Mouse (Mus musculus) erythroid progenitor cell, adult 5-6 weeks (primary cell): ENCODE data around the gene Myl9. TPM values are rescaled to one million over a fixed set of nuclear protein-coding genes. Genes with fewer than 3 reads are reported as not detected.
"Not testable (repeated sequence)": the region's sequence is repeated elsewhere in the genome, so short reads cannot be mapped to it uniquely, and the experiment has no call there.

Experiments
- ATAC-seq: replicated peaks from 2 replicates; pipeline ENCODE4 v1.8.0; 2016; ENCODE audit warnings: moderate number of reproducible peaks, mild to moderate bottlenecking, moderate TSS enrichment, inconsistent platforms; ENCODE audit not compliant: poor library complexity, low FRiP score, severe bottlenecking
- total RNA-seq, 2 experiments: library from RNA; stranded (forward) in 1 of 2; stranded (reverse) in 1 of 2; fragments of 150-400 nt in 1 of 2; fragments of 186-747, 209-891 nt in 1 of 2; gene quantifications; 2 replicates each; pipeline versions ENCODE4 v1.2.3 to v1.2.4; 2015 to 2017; ENCODE audit warnings: low replicate concordance in 2 of 2

The Myl9 gene
- total RNA-seq, 2 experiments from 2014 or later, result 0.45 to 5.0 TPM

DNA sequence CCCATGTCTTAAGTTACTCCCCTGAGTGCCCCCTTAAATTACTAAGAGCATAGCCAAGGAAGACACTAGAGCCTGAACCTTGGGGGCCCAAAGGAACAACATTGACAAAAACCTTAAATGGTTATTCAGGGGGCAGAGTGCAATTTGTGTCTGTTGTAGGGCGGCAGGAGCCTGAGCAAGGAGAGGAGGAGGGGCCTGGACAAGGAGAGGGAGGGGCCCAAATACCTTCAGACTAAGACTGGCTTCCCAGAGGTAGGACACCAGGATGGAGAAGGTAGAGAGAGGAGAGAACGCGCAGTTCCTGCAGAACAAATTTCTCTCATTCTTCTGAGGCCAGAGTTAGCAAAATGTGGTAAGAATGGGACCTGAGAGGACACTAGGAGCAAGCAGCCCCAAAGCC, 40.2 kb downstream of the Myl9 start:
- no peak for ATAC-seq

DNA sequence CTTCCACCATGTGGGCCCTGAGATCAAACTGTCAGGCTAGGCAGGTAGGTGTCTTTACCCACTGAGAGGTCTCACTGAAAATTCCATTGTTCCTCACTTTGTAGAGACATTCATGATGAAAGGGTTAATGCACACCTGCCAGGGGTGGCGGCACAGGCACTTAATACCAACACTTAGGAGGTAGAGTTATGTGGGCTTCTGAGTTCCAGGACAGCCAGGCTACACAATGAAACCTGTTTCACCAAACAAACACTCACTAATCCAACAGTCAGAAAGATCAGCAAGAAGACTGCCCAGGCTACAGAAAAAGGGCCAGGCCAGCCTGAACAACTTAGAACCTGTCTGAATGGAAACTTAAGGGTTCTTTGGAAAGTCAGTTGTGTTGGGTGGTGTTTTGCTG, 40.9 kb downstream of the Myl9 start:
- ATAC-seq, result no peak

DNA sequence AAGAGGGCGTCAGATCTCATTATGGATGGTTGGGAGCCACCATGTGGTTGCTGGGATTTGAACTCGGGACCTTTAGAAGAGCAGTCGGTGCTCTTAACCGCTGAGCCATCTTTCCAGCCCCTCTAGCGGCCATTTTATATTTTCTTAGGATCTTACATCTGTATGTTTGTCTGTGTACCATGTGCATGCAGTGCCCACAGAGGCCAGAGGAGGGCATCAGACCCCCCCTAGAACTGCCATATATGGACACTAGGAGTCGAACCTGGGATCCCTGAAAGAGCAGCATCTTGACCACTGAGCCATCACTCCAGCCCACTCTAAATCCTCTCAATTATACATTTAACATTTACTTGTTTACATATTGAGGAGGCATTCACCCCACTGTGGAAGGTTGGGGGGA, 49.9 kb downstream of the Myl9 start:
- not testable (repeated sequence) for ATAC-seq

Other genes with a start within 250 kb of the Myl9 start
- 2.5 and 3.2 TPM in 2 replicates for gene Aar2, start 227.8 kb upstream of the Myl9 start, total RNA-seq (2015; ENCODE audit: low replicate concordance)
- 1.2 and 3.6 TPM in 2 replicates for gene Aar2, start 227.8 kb upstream of the Myl9 start, total RNA-seq (2017; ENCODE audit: low replicate concordance)
- gene Dlgap4, start 161.7 kb upstream of the Myl9 start, total RNA-seq (2015; ENCODE audit: low replicate concordance), result 8.0 and 10.1 TPM in 2 replicates
- 3.0 and 3.5 TPM in 2 replicates for gene Dlgap4, start 161.7 kb upstream of the Myl9 start, total RNA-seq (2017; ENCODE audit: low replicate concordance)
- 2.2 and 3.8 TPM in 2 replicates for gene Tgif2, start 64.6 kb downstream of the Myl9 start, total RNA-seq (2015; ENCODE audit: low replicate concordance)
- gene Tgif2, start 64.6 kb downstream of the Myl9 start, total RNA-seq (2017; ENCODE audit: low replicate concordance), result 1.9 and 18.2 TPM in 2 replicates
- gene 4930518I15Rik, start 82.5 kb downstream of the Myl9 start, total RNA-seq (2015; ENCODE audit: low replicate concordance), result 3.2 TPM in 1 of 2 replicates, not detected in the other
- 3.9 and 4.0 TPM in 2 replicates for gene 4930518I15Rik, start 82.5 kb downstream of the Myl9 start, total RNA-seq (2017; ENCODE audit: low replicate concordance)
- gene Rab5if, start 87.7 kb downstream of the Myl9 start, total RNA-seq (2015; ENCODE audit: low replicate concordance), result 62.7 and 85.9 TPM in 2 replicates
- gene Rab5if, start 87.7 kb downstream of the Myl9 start, total RNA-seq (2017; ENCODE audit: low replicate concordance), result 28.8 and 48.1 TPM in 2 replicates
- gene Sla2, start 111.8 kb downstream of the Myl9 start, total RNA-seq (2015; ENCODE audit: low replicate concordance), result 0.72 TPM in 1 of 2 replicates, not detected in the other
- 0.26 and 0.68 TPM in 2 replicates for gene Sla2, start 111.8 kb downstream of the Myl9 start, total RNA-seq (2017; ENCODE audit: low replicate concordance)
- gene Ndrg3, start 216.6 kb downstream of the Myl9 start, total RNA-seq (2015; ENCODE audit: low replicate concordance), result 16.6 and 21.4 TPM in 2 replicates
- 11.7 and 14.6 TPM in 2 replicates for gene Ndrg3, start 216.6 kb downstream of the Myl9 start, total RNA-seq (2017; ENCODE audit: low replicate concordance)
- gene Dsn1, start 231.7 kb downstream of the Myl9 start, total RNA-seq (2015; ENCODE audit: low replicate concordance), result 56.9 and 59.5 TPM in 2 replicates
- 62.4 and 101 TPM in 2 replicates for gene Dsn1, start 231.7 kb downstream of the Myl9 start, total RNA-seq (2017; ENCODE audit: low replicate concordance)